Mouse (Mus musculus) limb, embryonic 14.5 days (tissue): ENCODE data around the gene Phlpp1. TPM values are rescaled to one million over a fixed set of nuclear protein-coding genes. Genes with fewer than 3 reads are reported as not detected.

Experiments used
- ATAC-seq: fragments of 200-750 bp; cut with Nextera tagmentation; 2 replicates; pipeline ENCODE4 v1.8.0; 2017; ENCODE audit warnings: low read depth, moderate number of reproducible peaks, moderate TSS enrichment; ENCODE audit not compliant: low FRiP score
- DNase-seq: peaks from one replicate; pipeline ENCODE4 v3.0.0-alpha.2; 2015; ENCODE audit warnings: low spot score
- H3K27ac ChIP-seq: fragments of 300-500 bp; sonication (generic); replicated peaks from 2 replicates; pipeline ENCODE4 v1.5.1; 2014; ENCODE audit warnings: low read depth, mild to moderate bottlenecking, low read length, moderate library complexity, mixed read lengths
- H3K27me3 ChIP-seq: fragments of 300-500 bp; sonication (generic); 2 replicates; pipeline ENCODE4 v1.6.1; 2014; ENCODE audit warnings: low read length, mixed read lengths; ENCODE audit not compliant: control insufficient read depth, insufficient read depth
- H3K36me3 ChIP-seq: fragments of 300-500 bp; sonication (generic); 2 replicates; pipeline ENCODE4 v1.6.1; 2014; ENCODE audit warnings: mild to moderate bottlenecking, low read length, moderate library complexity, mixed read lengths; ENCODE audit not compliant: control insufficient read depth, insufficient read depth
- H3K4me1 ChIP-seq: fragments of 300-500 bp; sonication (generic); 2 replicates; pipeline ENCODE4 v1.6.1; 2014; ENCODE audit warnings: antibody characterized with exemption, low read length, mixed read lengths; ENCODE audit not compliant: control insufficient read depth, insufficient read depth
- H3K4me2 ChIP-seq: fragments of 300-500 bp; sonication (generic); replicated peaks from 2 replicates; pipeline ENCODE4 v1.6.1; 2014; ENCODE audit warnings: low read depth, mild to moderate bottlenecking, low read length, moderate library complexity; ENCODE audit not compliant: severe bottlenecking
- H3K4me3 ChIP-seq: fragments of 300-500 bp; sonication (generic); replicated peaks from 2 replicates; pipeline ENCODE4 v1.5.1; 2014; ENCODE audit warnings: low read length
- H3K9ac ChIP-seq: fragments of 300-500 bp; sonication (generic); 2 replicates; pipeline ENCODE4 v1.6.1; 2014; ENCODE audit warnings: mild to moderate bottlenecking, low read depth, low read length, moderate library complexity; ENCODE audit not compliant: severe bottlenecking
- H3K9me3 ChIP-seq: fragments of 300-500 bp; sonication (generic); 2 replicates; pipeline ENCODE4 v1.6.1; 2016; ENCODE audit warnings: low read length; ENCODE audit not compliant: control insufficient read depth
- POLR2A ChIP-seq: fragments of 200-500 bp; IDR thresholded peaks from 2 replicates; pipeline ENCODE4 v1.8.0; 2012; ENCODE audit warnings: inconsistent platforms, mild to moderate bottlenecking, moderate library complexity, borderline replicate concordance; ENCODE audit not compliant: insufficient read depth, insufficient read length; ENCODE audit errors: extremely low read depth
- WGBS: fragments of 180-500 bp; shearing (Covaris S2); extraction: QIAGEN DNeasy Blood & Tissue Kit; methylation state at CpG from one replicate; pipeline ENCODE4 v1.1.7; 2014; 5-methylcytosine and 5-hydroxymethylcytosine counted together
- polyA plus RNA-seq, 2 experiments: library from polyadenylated mRNA; depleted of rRNA in 1 of 2; stranded (reverse) in 1 of 2; unstranded in 1 of 2; fragments of >200 nt; fragmentation: Nextera tagmentation in 1 of 2; extraction: Ambion mirVana in 1 of 2; gene quantifications; 2 replicates each; pipeline versions ENCODE4 v1.2.1 to v1.2.3; 2012 to 2014

Gene Phlpp1
- polyA plus RNA-seq, 2 experiments: 3.9 to 9.3 TPM

- no peaks in the 10 kb centered on the region for H3K27me3 ChIP-seq
- no peaks in the 10 kb centered on the region for H3K4me1 ChIP-seq
- no peak overlapping the region for H3K4me2 ChIP-seq
- ATAC-seq (no peak), DNase-seq (no peak)
- WGBS: 90% methylated on average over 4 of the region's 4 CpGs
- H3K4me3 ChIP-seq: no peak overlapping the region
- no peak overlapping the region for H3K9ac ChIP-seq
- H3K9me3 ChIP-seq: no peaks in the 10 kb centered on the region
- TF ChIP-seq POLR2A: no peak
- peaks cover 14% of the 10 kb centered on the region for H3K36me3 ChIP-seq
- H3K27ac ChIP-seq: no peak overlapping the region
Measured at GRCm38 (mm10) chr1:106387264-106387663, 215.7 kb downstream of the Phlpp1 start.

GRCm38 (mm10) chr1:106389673-106390072 is 218.1 kb downstream of the Phlpp1 start:
- H3K4me2 ChIP-seq: no peak overlapping the region
- no peak overlapping the region for H3K4me3 ChIP-seq
- no peaks in the 10 kb centered on the region for H3K27me3 ChIP-seq
- ATAC-seq (no peak), DNase-seq (peak; percentile 85)
- H3K27ac ChIP-seq: no peak overlapping the region
- peaks cover 29% of the 10 kb centered on the region for H3K36me3 ChIP-seq
- no peak overlapping the region for H3K9ac ChIP-seq
- H3K9me3 ChIP-seq: no peaks in the 10 kb centered on the region
- WGBS: 20% methylated on average over 5 of the region's 5 CpGs
- no peak for TF ChIP-seq POLR2A
- no peaks in the 10 kb centered on the region for H3K4me1 ChIP-seq

- ATAC-seq: no peak
- TF ChIP-seq POLR2A: no peak
- DNase-seq: no peak
- Histone ChIP-seq H3K27ac (no peak overlapping the region), H3K36me3 (peaks cover 20% of the 10 kb centered on the region), H3K9me3 (no peaks in the 10 kb centered on the region), H3K4me3 (no peak overlapping the region), H3K27me3 (no peaks in the 10 kb centered on the region), H3K4me2 (no peak overlapping the region), H3K9ac (no peak overlapping the region), H3K4me1 (no peaks in the 10 kb centered on the region)
- 89% methylated on average over 6 of the region's 6 CpGs for WGBS
Measured at GRCm38 (mm10) chr1:106393072-106393471, 221.5 kb downstream of the Phlpp1 start.

- no peak for ATAC-seq
- H3K9ac ChIP-seq: no peak overlapping the region
- WGBS: 77% methylated on average over 2 of the region's 2 CpGs
Measured at GRCm38 (mm10) chr1:106394678-106395077, 223.1 kb downstream of the Phlpp1 start.

GRCm38 (mm10) chr1:106395476-106395875 is 223.9 kb downstream of the Phlpp1 start:
- Histone ChIP-seq H3K9me3 (no peaks in the 10 kb centered on the region), H3K36me3 (peaks cover 20% of the 10 kb centered on the region), H3K4me1 (no peaks in the 10 kb centered on the region), H3K4me3 (no peak overlapping the region), H3K4me2 (no peak overlapping the region), H3K27me3 (no peaks in the 10 kb centered on the region), H3K9ac (no peak overlapping the region), H3K27ac (no peak overlapping the region)
- no peak for TF ChIP-seq POLR2A
- ATAC-seq: peak; percentile 48; the same call in 1 of the 2 replicates
- WGBS: 5% methylated on average over 2 of the region's 2 CpGs
- peak; percentile 76 for DNase-seq

More at GRCm38 (mm10) chr1:106394678-106395077, 223.1 kb downstream of the Phlpp1 start:
- no peaks in the 10 kb centered on the region for H3K9me3 ChIP-seq
- TF ChIP-seq POLR2A: no peak
- no peaks in the 10 kb centered on the region for H3K27me3 ChIP-seq
- peaks cover 20% of the 10 kb centered on the region for H3K36me3 ChIP-seq
- no peak overlapping the region for H3K27ac ChIP-seq
- no peak overlapping the region for H3K4me2 ChIP-seq
- H3K4me3 ChIP-seq: no peak overlapping the region
- DNase-seq: no peak
- no peaks in the 10 kb centered on the region for H3K4me1 ChIP-seq
